Mouse (Mus musculus) testis, adult 2 months (tissue): ENCODE measurements around the gene Tgfbr3.

Experiments used
- CTCF ChIP-seq: fragments of 200-500 bp; IDR thresholded peaks from 2 replicates; pipeline ENCODE4 v1.5.1; 2012; ENCODE audit warnings: low read depth, mild to moderate bottlenecking, inconsistent platforms, low read length, moderate library complexity; ENCODE audit not compliant: control insufficient read depth, insufficient read depth, insufficient replicate concordance
- POLR2A ChIP-seq: fragments of 200-500 bp; IDR thresholded peaks from 2 replicates; pipeline ENCODE4 v1.6.1; 2012; ENCODE audit warnings: low read depth, mild to moderate bottlenecking, inconsistent platforms, low read length, moderate library complexity; ENCODE audit not compliant: control insufficient read depth

GRCm38 (mm10) chr5:107166659-107167370, 122.6 kb downstream of the Tgfbr3 start:
- TF ChIP-seq CTCF (no peak), POLR2A (no peak)
